Mouse (Mus musculus) layer of hippocampus, postnatal 25 days (tissue): ENCODE results near the gene Kmt2e. TPM values are rescaled to one million over a fixed set of nuclear protein-coding genes. Genes with fewer than 3 reads are reported as not detected.
"Not testable (repeated sequence)": the region's sequence is repeated elsewhere in the genome, so short reads cannot be mapped to it uniquely, and the experiment has no call there.

Source experiments
- DNase-seq, 2 experiments: peaks; one replicate each; pipeline ENCODE4 v3.0.0; 2022; ENCODE audit warnings: mixed read lengths in 2 of 2, low spot score in 1 of 2; ENCODE audit errors: extremely low spot score in 1 of 2
- total RNA-seq, 2 experiments: library from RNA; stranded (reverse); gene quantifications; 2 replicates each; pipeline ENCODE4 v1.2.3; 2021

The Kmt2e gene
- total RNA-seq, 2 experiments from 2014 or later: 80.8 to 102 TPM

- no peak for DNase-seq
Measured at GRCm38 (mm10) chr5:23431948-23432707, 2.1 kb upstream of the Kmt2e start.

DNA sequence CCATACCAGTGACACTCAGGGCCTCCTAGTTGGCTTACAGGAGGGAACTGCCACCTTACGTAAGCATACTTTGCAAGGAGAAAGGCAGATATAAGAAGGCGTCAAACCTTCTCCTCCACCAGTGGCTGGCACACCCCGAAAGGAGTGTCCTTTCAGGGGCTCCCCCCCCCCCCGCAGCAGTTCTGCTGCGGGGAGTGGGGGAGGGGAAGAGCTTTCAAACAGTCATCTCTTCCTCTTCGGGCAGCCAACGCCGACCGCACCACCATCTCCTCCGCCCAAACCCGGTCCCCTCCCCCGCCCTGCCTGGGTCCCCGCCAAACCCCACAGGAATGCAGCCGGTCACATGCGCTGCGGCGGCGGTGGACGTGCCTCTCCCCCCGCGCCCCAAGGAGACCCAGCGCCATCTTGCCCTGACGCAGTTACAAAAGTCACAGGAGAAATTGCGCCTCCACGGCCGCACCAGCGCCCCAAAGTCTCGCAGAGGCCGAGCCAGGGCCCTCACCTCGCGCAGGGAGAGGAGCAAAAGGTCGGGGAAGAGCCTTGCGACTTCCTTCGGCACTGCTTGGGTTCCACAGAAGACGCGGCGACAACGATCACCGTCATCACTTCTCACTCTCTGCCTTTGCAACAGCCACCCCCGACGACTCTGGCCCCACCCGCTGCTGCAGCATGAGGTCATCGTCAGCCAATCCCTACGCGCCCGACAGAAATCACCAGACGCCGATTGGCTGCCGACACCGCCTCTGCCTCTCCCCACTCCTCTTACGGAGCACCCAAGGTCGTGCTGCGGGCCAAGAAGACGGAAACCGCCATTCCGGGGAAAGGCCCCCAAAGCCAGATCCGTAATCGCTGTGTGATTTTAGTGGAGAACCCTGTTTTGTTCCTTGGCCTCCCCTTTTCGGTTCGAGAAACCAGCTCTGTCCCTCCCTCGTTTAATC, 1.3 kb upstream of the Kmt2e start:
- peak; percentile 95 to 98 for DNase-seq

DNA sequence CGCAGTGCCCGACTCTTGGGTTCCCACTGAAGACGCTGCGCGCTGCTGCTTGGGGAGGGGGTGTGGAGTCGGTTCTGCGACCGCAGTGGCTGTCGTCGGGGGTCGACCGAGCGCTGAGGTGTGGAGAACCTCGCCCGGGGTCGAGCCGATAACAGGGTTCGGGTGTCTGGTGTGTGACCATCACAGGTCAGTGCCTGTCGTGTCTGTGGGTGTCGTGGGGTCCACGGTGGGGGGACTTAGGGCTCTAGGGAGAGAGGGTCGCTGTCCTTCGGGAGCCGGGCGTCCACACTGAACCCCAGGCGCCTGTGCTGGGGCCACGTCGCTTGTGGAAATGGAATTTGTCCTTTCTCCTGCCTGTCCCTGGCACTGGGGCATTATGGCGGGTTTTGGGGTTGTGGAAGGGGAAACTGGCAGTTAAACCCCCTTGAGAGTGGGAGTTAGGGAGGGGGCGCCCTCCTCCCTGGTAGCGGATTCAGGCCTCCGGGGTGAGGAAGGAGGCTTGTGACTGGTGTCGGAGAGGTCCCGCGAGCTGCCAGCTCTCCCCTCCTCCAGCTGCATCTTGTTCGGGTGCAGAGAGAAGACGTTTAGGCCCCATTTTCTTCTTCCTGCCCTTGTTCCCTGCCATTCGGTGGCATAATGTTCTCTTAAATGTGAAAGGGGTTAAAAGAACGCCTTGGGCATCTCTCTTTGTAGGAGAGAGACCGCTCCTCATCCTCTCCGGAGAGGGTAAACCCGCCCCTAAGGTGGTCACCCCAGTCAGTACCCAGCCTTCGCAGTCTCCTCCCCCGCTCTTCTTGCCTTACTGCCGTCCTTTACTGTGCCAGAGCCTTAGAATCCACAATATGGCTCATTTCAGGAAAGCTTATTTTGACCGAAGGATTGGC, 599 bp downstream of the Kmt2e start:
- DNase-seq: peak; percentile 38 to 52

- DNase-seq: no peak
Measured at GRCm38 (mm10) chr5:23435482-23436125, 1.4 kb downstream of the Kmt2e start.

DNA sequence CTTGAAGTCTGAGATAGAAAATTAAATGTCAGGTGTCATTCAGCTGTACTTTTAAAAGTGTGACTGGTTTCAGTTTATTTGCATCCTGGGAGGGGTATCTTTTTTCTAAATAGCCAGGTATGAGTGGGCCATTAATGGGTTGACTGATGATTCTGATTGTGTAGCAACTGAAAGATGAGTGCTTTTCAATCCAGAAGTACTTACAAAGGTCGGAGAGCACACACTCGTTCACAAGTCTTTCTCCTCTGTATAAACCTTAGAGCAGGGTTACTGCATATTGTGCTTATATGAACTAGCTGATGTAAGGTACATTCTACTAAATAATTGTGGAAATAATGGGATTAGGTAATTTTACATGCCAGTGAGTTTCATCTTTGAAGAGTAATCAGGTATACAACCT, 2.5 kb downstream of the Kmt2e start:
- no peak for DNase-seq

- no peak for DNase-seq
Measured at GRCm38 (mm10) chr5:23439857-23440256, 5.6 kb downstream of the Kmt2e start.

GRCm38 (mm10) chr5:23440572-23440971, 6.3 kb downstream of the Kmt2e start:
- no peak for DNase-seq

DNA sequence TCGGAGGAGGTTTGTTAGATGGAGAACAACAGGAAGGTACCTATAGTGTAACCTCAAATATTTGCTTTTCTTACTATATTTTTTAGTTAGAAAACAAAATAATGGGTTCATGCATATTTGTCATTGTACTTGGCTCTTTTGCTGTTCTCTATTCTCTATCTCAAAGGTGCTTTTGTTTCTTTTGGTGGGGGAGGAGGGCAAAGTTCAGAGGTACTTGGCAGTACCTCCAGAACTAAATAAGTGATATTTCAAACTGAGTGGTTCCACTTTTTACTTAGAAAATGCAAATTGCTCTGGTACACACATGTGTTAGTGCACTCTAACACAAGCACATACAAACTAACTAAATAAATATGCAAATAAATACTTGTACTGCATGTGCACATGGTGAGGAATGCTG, 7.7 kb downstream of the Kmt2e start:
- no peak for DNase-seq

DNA sequence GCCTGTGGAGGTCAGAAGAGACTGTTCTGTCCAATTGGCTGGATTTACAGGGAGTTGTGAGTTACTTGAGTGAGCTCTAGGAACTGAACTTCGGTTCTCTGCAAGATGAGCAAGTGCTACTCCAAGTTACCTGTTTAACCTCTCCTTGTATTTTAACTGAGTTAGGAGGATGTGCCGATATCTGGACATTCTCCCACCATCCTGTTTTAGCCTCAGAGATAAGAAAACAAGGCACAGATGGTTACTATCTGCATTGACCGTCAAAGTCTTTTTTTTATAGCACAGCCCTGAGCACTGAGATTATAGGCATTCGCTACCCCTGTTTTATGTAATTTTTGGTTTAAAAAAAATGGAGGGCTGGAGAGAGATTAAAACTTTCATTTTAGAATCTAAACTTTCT, 10.2 kb downstream of the Kmt2e start:
- DNase-seq: no peak

- DNase-seq: not testable (repeated sequence)
Measured at GRCm38 (mm10) chr5:23453561-23453960, 19.3 kb downstream of the Kmt2e start.

DNA sequence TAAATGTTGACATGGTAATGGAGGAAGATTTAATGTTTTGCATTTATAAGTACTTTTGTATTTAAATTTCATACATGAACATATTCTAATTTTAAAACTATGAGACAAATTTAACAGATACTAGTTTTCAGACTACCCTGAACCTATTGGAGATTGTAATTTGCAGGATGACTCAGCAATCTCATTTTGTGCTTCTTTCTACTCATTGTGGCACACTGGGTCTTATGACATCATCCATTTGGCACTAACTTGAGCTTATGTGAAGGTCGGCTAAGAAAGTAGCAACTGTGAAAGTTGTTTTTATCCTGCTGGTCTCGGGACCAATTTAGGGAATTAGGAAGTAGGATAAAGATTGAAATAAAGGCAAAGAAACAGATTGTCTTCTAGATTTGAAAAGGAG, 27.4 kb downstream of the Kmt2e start:
- no peak for DNase-seq

DNA sequence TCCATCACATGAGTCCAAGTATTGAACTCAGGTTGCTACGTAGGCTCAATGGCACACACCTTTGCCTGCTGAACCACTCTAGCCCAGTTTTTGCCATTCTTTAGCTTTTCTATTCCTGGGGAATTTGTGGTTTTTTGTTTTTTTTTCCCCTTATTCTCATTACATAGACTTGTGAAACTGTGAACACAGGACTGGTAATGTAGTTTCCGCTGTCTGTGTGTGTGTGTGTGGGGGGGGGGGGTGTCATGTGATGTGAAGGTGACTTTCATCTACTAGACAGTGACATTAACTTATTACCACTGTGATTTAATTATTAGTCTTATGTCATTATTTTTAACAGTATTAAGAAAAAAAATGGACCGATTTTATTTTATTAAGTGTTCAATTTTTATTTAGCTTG, 30.0 kb downstream of the Kmt2e start:
- DNase-seq: no peak

DNA sequence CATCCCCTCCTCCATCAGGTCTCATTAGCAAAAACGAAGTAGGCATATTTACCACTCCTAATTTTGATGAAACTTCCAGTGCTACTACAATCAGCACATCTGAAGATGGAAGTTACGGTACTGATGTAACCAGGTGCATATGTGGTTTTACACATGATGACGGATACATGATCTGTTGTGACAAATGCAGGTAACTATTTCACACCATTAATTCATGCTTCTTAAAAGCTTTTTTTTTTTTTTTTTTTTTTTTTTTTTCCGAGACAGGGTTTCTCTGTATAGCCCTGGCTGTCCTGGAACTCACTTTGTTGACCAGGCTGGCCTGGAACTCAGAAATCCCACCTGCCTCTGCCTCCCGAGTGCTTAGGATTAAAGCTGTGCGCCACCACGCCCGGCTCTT, 30.5 kb downstream of the Kmt2e start:
- no peak for DNase-seq

GRCm38 (mm10) chr5:23466546-23466945, 32.3 kb downstream of the Kmt2e start:
- DNase-seq: no peak

DNA sequence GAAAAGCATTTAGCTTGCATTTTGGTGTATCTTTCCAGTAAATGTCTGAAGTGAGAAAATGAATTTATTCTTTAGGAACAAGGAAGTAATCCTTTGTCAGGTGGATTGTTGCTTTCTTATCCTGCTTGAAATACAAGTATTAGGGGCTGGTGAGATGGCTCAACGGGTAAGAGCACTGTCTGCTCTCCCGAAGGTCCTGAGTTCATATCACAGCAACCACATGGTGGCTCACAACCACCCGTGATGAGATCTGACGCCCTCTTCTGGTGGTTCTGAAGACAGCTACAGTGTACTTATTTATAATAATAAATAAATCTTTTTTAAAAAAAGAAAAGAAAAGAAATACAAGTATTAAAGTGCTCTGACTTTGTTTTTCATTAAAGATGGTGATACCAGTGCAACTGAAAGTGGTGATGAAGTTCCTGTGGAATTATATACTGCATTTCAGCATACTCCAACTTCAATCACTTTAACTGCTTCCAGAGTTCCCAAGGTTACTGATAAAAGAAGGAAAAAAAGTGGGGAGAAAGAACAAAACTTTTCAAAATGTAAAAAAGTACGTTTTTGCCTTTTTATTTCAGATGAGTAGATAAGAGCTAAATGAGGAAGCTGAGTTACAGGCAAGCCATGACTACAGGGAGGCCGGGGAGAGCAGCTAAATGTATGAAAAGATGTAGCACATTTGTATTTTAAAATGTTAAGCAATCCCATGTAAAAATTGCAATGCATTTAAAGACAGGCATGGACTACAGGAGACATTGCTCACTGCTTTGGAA, 39.0 kb downstream of the Kmt2e start:
- no peak for DNase-seq

DNA sequence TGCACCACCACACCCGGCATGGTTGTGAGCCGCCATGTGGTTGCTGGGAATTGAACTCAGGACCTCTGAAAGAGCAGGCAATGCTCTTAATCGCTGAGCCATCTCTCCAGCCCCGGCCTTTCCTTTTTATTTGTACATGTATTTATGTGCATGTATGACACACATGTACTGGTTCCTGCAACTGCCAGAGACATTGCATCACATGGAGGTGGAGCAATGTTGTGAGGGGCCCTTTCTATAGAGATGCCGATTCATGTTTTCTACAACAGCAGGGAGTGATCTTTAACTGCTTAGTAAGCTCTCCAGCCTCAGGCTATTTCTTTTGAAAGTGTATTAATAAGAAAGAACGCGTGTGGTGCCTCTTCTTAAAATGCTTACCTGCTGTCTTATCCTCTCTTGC, 49.6 kb downstream of the Kmt2e start:
- DNase-seq: no peak

DNA sequence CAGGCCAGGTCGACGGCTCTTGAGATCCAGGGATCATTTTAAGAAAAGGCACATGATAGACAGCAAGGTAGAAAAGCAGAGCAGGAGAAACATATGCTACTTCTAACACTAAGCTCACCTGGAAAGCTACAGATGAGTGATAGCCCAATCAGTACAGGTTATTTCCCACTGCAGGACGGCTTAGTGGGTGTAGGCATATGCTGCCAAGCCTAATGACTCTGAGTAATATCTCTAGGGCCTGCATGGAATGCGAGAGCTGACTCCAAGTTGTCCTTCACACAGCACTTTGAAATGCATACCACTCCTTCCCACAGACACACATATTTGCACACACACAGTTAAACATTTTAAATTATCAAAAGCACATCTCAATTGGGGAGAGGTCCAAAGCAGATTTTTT, 55.0 kb downstream of the Kmt2e start:
- no peak for DNase-seq

DNA sequence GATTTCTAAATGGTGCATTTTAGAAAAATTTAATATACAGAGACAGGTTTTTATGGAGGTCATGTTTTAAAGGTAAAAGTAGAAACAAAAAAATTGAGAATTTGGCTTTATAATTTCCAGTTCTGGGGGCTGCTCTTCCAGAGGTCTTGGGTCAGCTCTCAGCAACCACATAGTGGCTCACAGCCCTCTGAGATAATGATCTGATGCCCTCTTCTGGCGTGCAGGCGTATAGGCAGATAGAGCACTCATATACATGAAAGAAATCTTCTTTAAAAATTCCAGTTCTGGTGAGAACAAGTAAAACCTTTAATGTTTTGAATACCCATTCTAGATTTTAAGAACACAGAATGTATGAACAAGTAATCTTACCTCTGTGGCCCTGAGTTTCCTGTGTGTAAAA, 56.6 kb downstream of the Kmt2e start:
- DNase-seq: no peak

GRCm38 (mm10) chr5:23496396-23496795, 62.2 kb downstream of the Kmt2e start:
- DNase-seq: no peak
